Mouse (Mus musculus): ENCODE results near the gene Scfd2.
A peak's percentile ranks its signal among the peaks of the same experiment; 100 is the strongest.

Gene Scfd2

DNA sequence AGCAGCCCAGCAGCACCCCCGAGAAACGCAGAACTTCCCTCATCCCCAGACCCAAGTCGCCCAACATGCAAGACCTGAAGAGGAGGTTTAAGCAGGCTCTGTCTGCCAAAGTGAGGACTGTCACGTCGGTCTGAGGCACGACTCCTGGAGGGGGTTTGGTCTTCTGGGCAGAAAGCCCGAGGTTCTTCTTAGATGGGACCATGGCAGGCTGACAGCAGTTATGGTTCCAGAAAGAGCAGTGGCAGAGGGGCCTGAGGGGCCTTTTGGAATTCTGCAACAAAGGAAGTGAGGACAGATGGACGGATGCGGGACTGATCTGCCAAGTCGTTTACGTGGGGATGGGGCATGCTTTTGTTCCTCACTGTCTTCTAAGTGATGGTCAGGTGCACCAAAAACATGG lies 333.1 kb downstream of the Scfd2 start:
- DNase-seq, result no peak

- peak; percentile 56 for DNase-seq
These were observed 333.8 kb downstream of the Scfd2 start for GRCm38 (mm10) chr5:74197541-74198330.

- peak; percentile 80 for DNase-seq
These were observed 335.3 kb downstream of the Scfd2 start for GRCm38 (mm10) chr5:74196307-74196618.

- no peak for DNase-seq
These were observed 335.8 kb downstream of the Scfd2 start for GRCm38 (mm10) chr5:74195614-74196306.

- peak; percentile 97 for DNase-seq
These were observed 336.5 kb downstream of the Scfd2 start, which contains the start of gene Rasl11b for GRCm38 (mm10) chr5:74194841-74195613. Gene Rasl11b (plus strand): TSS chr5:74195286.

- no peak for DNase-seq
These were observed 337.3 kb downstream of the Scfd2 start for GRCm38 (mm10) chr5:74194027-74194840.

- peak; percentile 50 for DNase-seq
These were observed 337.9 kb downstream of the Scfd2 start for GRCm38 (mm10) chr5:74193626-74194025.

GRCm38 (mm10) chr5:74193008-74193407 lies 338.6 kb downstream of the Scfd2 start:
- no peak for DNase-seq

GRCm38 (mm10) chr5:74190911-74191310 lies 340.6 kb downstream of the Scfd2 start:
- no peak for DNase-seq

GRCm38 (mm10) chr5:74190161-74190491 lies 341.4 kb downstream of the Scfd2 start:
- peak; percentile 66 for DNase-seq

GRCm38 (mm10) chr5:74189484-74190160 lies 341.9 kb downstream of the Scfd2 start:
- DNase-seq, result no peak

- no peak for DNase-seq
These were observed 342.7 kb downstream of the Scfd2 start for GRCm38 (mm10) chr5:74188886-74189285.

DNA sequence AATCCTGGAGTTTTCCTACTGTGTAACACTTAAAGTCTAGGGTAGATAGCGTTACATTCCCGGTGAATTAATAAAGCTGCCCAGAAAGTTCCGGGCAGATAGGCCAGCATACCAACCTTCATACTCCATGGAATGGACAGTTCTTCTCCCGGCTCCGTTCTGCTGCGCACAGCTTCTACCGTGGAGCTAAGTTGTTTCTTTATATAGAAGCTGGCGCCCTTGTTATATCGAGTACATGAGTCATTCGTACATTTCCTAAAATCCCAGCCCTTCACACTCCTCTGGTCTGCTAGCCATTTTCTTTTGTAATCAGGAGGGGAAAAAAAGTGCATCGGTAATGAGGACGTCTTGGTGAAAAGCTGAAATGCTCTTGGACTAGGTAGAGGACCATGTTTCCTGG lies 343.5 kb downstream of the Scfd2 start:
- no peak for DNase-seq

GRCm38 (mm10) chr5:74184607-74185006 lies 347.0 kb downstream of the Scfd2 start:
- no peak for DNase-seq

GRCm38 (mm10) chr5:74183118-74183517 lies 348.4 kb downstream of the Scfd2 start:
- DNase-seq, result no peak

GRCm38 (mm10) chr5:74180216-74180615 lies 351.3 kb downstream of the Scfd2 start:
- DNase-seq, result no peak

DNA sequence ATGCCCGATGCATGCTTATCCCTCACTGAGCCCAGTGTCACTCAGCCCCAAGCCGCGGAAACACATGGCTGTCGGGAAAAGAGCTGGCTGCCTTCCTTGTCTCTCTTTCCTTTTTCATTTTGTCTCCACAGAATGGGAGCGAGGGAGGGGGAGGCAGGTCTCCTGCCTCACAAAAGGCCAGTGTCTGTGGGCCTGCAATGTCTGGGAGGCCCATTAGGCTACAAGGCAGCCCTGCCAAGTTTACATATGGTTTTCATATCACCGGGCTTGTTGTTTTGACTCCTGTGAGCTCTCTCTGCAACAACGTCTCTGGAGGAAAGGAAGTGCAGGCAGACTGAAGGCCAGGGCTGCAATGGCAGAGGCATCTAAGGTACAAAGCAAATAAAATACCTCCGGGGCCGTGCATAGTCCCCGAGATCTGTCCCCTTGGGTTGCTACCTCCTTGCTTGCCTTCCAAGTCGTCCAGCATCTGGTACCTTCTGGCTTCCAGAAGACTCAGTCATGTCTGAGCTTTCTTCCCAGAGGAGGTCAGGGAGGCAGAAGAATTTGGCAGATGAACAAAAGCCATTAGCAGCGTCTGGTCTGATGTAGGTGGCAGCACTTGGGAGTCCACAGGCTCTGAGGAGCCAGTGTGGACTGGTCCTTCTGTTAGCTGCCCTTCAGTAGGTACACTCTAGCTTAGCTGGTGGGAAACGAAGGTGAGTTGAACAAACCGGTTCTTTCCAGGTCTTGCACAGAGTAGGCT lies 355.9 kb downstream of the Scfd2 start:
- peak; percentile 46 for DNase-seq

GRCm38 (mm10) chr5:74173162-74173844 lies 358.3 kb downstream of the Scfd2 start:
- peak; percentile 57 for DNase-seq

GRCm38 (mm10) chr5:74172208-74172607 lies 359.4 kb downstream of the Scfd2 start:
- peak; percentile 49 for DNase-seq

GRCm38 (mm10) chr5:74171768-74172167 lies 359.8 kb downstream of the Scfd2 start:
- peak; percentile 41 for DNase-seq

DNA sequence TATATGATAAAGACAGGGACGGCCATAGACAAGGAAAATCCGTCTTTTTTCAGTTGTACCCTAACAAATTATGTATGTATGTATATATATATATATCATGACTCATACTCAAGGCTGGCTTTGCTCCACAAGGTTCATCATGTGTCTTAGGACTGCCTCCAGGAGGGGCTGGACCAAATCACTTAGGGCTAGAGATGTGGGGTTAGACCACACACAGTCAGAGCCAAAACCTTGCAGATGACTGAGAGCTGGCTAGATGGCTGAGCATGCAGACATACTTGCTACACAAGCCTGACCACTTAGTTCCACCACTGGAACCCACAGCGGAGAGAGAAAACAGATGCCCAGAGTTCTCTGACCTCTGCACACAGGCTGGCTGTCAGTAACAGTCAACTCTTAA lies 363.5 kb downstream of the Scfd2 start:
- DNase-seq, result no peak
